Mouse (Mus musculus) layer of hippocampus, postnatal 36 days (tissue): Measurements from ENCODE around the gene Rab3c. TPM values are rescaled to one million over a fixed set of nuclear protein-coding genes. Genes with fewer than 3 reads are reported as not detected.

Source experiments
- DNase-seq, 2 experiments: peaks; one replicate each; pipeline ENCODE4 v3.0.0; 2022
- total RNA-seq, 2 experiments: library from RNA; stranded (reverse); gene quantifications; 2 replicates each; pipeline ENCODE4 v1.2.3; 2021

The Rab3c gene
- total RNA-seq, 2 experiments from 2014 or later: 176 to 187 TPM

- DNase-seq: no peak
These were observed 95.7 kb downstream of the Rab3c start for GRCm38 (mm10) chr13:110184963-110185685.

GRCm38 (mm10) chr13:110175651-110176050 lies 105.1 kb downstream of the Rab3c start:
- DNase-seq: no peak

GRCm38 (mm10) chr13:110169669-110170068 lies 111.1 kb downstream of the Rab3c start:
- DNase-seq: no peak

GRCm38 (mm10) chr13:110169152-110169551 lies 111.6 kb downstream of the Rab3c start:
- no peak for DNase-seq

GRCm38 (mm10) chr13:110168570-110168969 lies 112.2 kb downstream of the Rab3c start:
- no peak for DNase-seq

GRCm38 (mm10) chr13:110166622-110167330 lies 114.0 kb downstream of the Rab3c start:
- DNase-seq: no peak

GRCm38 (mm10) chr13:110159980-110160379 lies 120.8 kb downstream of the Rab3c start:
- DNase-seq: no peak

- no peak for DNase-seq
These were observed 121.9 kb downstream of the Rab3c start for GRCm38 (mm10) chr13:110158588-110159519.

- DNase-seq: no peak
These were observed 135.3 kb downstream of the Rab3c start for GRCm38 (mm10) chr13:110145545-110145944.

GRCm38 (mm10) chr13:110145019-110145418 lies 135.8 kb downstream of the Rab3c start:
- no peak for DNase-seq

- DNase-seq: peak; percentile 42 to 43
These were observed 141.5 kb downstream of the Rab3c start for GRCm38 (mm10) chr13:110139339-110139738.

GRCm38 (mm10) chr13:110138644-110139043 lies 142.2 kb downstream of the Rab3c start:
- DNase-seq: no peak

- no peak for DNase-seq
These were observed 153.1 kb downstream of the Rab3c start for GRCm38 (mm10) chr13:110127613-110128258.

GRCm38 (mm10) chr13:110122825-110123224 lies 158.0 kb downstream of the Rab3c start:
- no peak for DNase-seq

- DNase-seq: no peak
These were observed 163.9 kb downstream of the Rab3c start for GRCm38 (mm10) chr13:110116892-110117291.

GRCm38 (mm10) chr13:110116316-110116715 lies 164.5 kb downstream of the Rab3c start:
- DNase-seq: no peak

- DNase-seq: no peak
These were observed 165.7 kb downstream of the Rab3c start for GRCm38 (mm10) chr13:110114870-110115645.

GRCm38 (mm10) chr13:110113711-110114110 lies 167.1 kb downstream of the Rab3c start:
- DNase-seq: no peak

- no peak for DNase-seq
These were observed 183.3 kb downstream of the Rab3c start for GRCm38 (mm10) chr13:110097424-110098050.

- DNase-seq: no peak
These were observed 185.8 kb downstream of the Rab3c start for GRCm38 (mm10) chr13:110094998-110095397.
